Mouse (Mus musculus) CH12.LX (cell line): ENCODE data around the gene Rbm47.

ENCODE experiments used
- CHD1 ChIP-seq: IDR thresholded peaks from 2 replicates; pipeline ENCODE4 v1.6.1; 2012; ENCODE audit warnings: low read depth, low read length, improper control_type of control experiment, inconsistent platforms
- CTCF ChIP-seq, 2 experiments: IDR thresholded peaks in 1 of 2; conservative IDR thresholded peaks in 1 of 2; 2 replicates each; pipeline ENCODE4 v1.5.1; 2011 to 2012; ENCODE audit warnings: low read depth in 2 of 2, low read length in 2 of 2, improper control_type of control experiment in 1 of 2, inconsistent platforms in 1 of 2, mild to moderate bottlenecking in 1 of 2, moderate library complexity in 1 of 2
- EP300 ChIP-seq: IDR thresholded peaks from 2 replicates; pipeline ENCODE4 v1.6.1; 2011; ENCODE audit warnings: low read length, improper control_type of control experiment
- GABPA ChIP-seq: IDR thresholded peaks from 2 replicates; pipeline ENCODE4 v1.6.1; 2012; ENCODE audit warnings: low read depth, low read length, improper control_type of control experiment, inconsistent platforms; ENCODE audit not compliant: insufficient replicate concordance
- JUN ChIP-seq: IDR thresholded peaks from 2 replicates; pipeline ENCODE4 v1.6.1; 2011; ENCODE audit warnings: low read depth, mild to moderate bottlenecking, low read length, improper control_type of control experiment, moderate library complexity; ENCODE audit not compliant: insufficient read depth
- KAT2A ChIP-seq: IDR thresholded peaks from 2 replicates; pipeline ENCODE4 v1.6.1; 2012; ENCODE audit warnings: low read length, improper control_type of control experiment, inconsistent platforms; ENCODE audit not compliant: insufficient replicate concordance
- MAX ChIP-seq: IDR thresholded peaks from 2 replicates; pipeline ENCODE4 v1.6.1; 2011; ENCODE audit warnings: low read length, improper control_type of control experiment
- NRF1 ChIP-seq: IDR thresholded peaks from 2 replicates; pipeline ENCODE4 v1.6.1; 2014; ENCODE audit warnings: low read depth, mild to moderate bottlenecking, inconsistent platforms, low read length, improper control_type of control experiment, moderate library complexity
- POLR2A ChIP-seq: IDR thresholded peaks from 2 replicates; pipeline ENCODE4 v1.6.1; 2011; ENCODE audit warnings: low read depth, mild to moderate bottlenecking, improper control_type of control experiment, low read length
- RCOR1 ChIP-seq: conservative IDR thresholded peaks from 2 replicates; pipeline ENCODE4 v1.6.1; 2012; ENCODE audit warnings: low read depth, mild to moderate bottlenecking, inconsistent platforms, low read length, improper control_type of control experiment
- TBP ChIP-seq: conservative IDR thresholded peaks from 2 replicates; pipeline ENCODE4 v1.6.1; 2011; ENCODE audit warnings: low read depth, low read length, improper control_type of control experiment
- USF1 ChIP-seq: IDR thresholded peaks from 2 replicates; pipeline ENCODE4 v1.6.1; 2014; ENCODE audit warnings: low read depth, mild to moderate bottlenecking, inconsistent platforms, low read length, improper control_type of control experiment
- ZKSCAN1 ChIP-seq: IDR thresholded peaks from 2 replicates; pipeline ENCODE4 v1.6.1; 2012; ENCODE audit warnings: low read depth, inconsistent platforms, low read length, improper control_type of control experiment, borderline replicate concordance

- TF ChIP-seq CTCF (conservative IDR thresholded peaks at IDR 0.05 in 1 of 2, IDR thresholded peaks at IDR 0.05 in 1 of 2; ENCODE audit: low read depth in 2 of 2, low read length in 2 of 2) (no peak), KAT2A (no peak), POLR2A (no peak), JUN (no peak), NRF1 (no peak), USF1 (no peak), EP300 (no peak), MAX (no peak), RCOR1 (no peak), GABPA (no peak), TBP (no peak), ZKSCAN1 (no peak), CHD1 (no peak; the same call in 1 of the 2 replicates)
These were observed 27.3 kb downstream of the Rbm47 start for GRCm38 (mm10) chr5:66145583-66145982.
